Mouse (Mus musculus) midbrain, embryonic 10.5 days (tissue): Measurements from ENCODE around the gene Utp4. TPM values are rescaled to one million over a fixed set of nuclear protein-coding genes. Genes with fewer than 3 reads are reported as not detected.

Experiments
- DNase-seq: peaks from one replicate; pipeline ENCODE4 v3.0.0-alpha.2; 2017; ENCODE audit warnings: low spot score
- H3K27ac ChIP-seq: fragments of 300-500 bp; sonication (generic); replicated peaks from 2 replicates; pipeline ENCODE4 v1.5.1; 2016; ENCODE audit warnings: mild to moderate bottlenecking
- H3K27me3 ChIP-seq: fragments of 300-500 bp; sonication (generic); 2 replicates; pipeline ENCODE4 v1.6.1; 2016; ENCODE audit warnings: low read depth, mild to moderate bottlenecking; ENCODE audit not compliant: poor library complexity, severe bottlenecking
- H3K36me3 ChIP-seq: fragments of 300-500 bp; sonication (generic); 2 replicates; pipeline ENCODE4 v1.6.1; 2016; ENCODE audit warnings: mild to moderate bottlenecking, moderate library complexity
- H3K4me1 ChIP-seq: fragments of 300-500 bp; sonication (generic); 2 replicates; pipeline ENCODE4 v1.6.1; 2016
- H3K4me3 ChIP-seq: fragments of 300-500 bp; sonication (generic); 2 replicates; pipeline ENCODE4 v1.5.1; 2016; ENCODE audit warnings: mild to moderate bottlenecking, moderate library complexity
- H3K9me3 ChIP-seq: fragments of 300-500 bp; sonication (generic); replicated peaks from 2 replicates; pipeline ENCODE4 v1.6.1; 2016; ENCODE audit warnings: mild to moderate bottlenecking
- WGBS: fragments of 180-500 bp; shearing (Covaris S2); methylation state at CpG from one replicate; pipeline ENCODE4 v1.1.7; 2016; 5-methylcytosine and 5-hydroxymethylcytosine counted together
- polyA plus RNA-seq: library from polyadenylated mRNA; unstranded; fragments of >200 nt; fragmentation: Nextera tagmentation; extraction: Ambion mirVana; gene quantifications from 2 replicates; pipeline ENCODE4 v1.2.1, GENCODE M21; 2016

Gene Utp4
- polyA plus RNA-seq, 1 experiment from 2014 or later = 93.7 TPM

DNA sequence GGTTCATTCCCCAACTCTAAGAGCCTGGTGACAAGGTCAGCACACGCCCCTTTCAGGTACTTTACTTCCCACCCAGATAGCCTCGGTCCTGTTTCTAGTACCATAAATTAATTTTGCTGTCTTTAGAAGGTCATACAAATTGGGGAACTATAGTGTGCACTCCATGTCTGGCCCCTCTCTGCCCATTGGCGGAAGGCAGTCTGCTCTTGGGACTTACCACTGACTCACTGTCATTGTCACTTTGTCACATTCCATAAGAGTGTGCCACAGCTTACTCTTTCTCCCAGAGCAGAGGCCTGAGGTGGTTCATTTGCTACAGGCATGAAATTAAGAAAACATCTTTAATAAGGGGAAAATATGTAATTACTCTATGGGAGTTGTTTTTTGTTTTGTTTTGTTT is 64.8 kb downstream of the Utp4 start:
- H3K9me3 ChIP-seq = no peaks in the 10 kb centered on the region
- H3K36me3 ChIP-seq = no peaks in the 10 kb centered on the region
- no peak overlapping the region for H3K4me3 ChIP-seq
- no peak overlapping the region for H3K27ac ChIP-seq
- no peak for DNase-seq
- H3K4me1 ChIP-seq = peaks cover 3% of the 10 kb centered on the region
- WGBS = 92% methylated on average over 3 of the region's 3 CpGs
- H3K27me3 ChIP-seq = no peaks in the 10 kb centered on the region

DNA sequence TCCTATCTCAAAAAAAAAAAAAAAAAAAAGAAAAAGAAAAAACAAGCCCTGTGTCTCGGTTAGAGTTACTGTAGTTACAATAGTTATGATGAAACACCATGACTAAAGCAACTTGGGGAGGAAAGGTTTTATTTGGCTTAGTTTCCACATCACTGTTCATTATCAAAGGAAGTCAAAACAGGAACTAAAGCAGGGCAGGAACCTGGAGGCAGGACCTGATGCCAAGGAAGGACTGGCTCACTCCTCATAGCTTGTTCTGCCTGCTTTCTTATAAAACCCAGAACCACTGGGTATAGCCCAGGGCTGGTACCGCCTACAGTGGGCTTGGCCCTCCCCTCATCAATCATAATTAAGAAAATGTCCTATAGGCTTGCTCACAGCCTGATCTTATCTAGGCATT is 66.2 kb downstream of the Utp4 start:
- 87% methylated on average over 2 of the region's 2 CpGs for WGBS
- no peak overlapping the region for H3K4me3 ChIP-seq
- no peaks in the 10 kb centered on the region for H3K36me3 ChIP-seq
- H3K27ac ChIP-seq = no peak overlapping the region
- no peaks in the 10 kb centered on the region for H3K9me3 ChIP-seq
- no peaks in the 10 kb centered on the region for H3K27me3 ChIP-seq
- peaks cover 9% of the 10 kb centered on the region for H3K4me1 ChIP-seq
- DNase-seq = no peak

DNA sequence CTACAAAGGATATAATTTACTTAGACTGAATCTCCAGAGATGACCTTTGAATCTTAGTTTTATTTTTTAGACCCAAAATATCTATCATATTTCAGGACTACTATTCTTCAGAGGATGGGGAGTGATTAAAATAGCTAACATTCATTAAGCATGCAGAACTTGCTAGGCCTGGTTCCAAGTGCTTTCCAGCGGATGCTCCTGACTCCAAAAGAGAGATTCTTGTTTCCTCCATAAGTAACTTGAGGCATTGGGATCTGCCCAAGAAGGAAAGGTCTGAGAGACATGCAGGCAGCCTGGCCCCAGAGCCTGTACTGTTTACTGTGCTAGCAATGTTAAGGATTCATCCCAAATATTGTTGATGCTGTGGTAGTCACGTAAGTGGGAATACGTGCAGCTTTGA is 68.9 kb downstream of the Utp4 start:
- 97% methylated on average over 3 of the region's 3 CpGs for WGBS
- peaks cover 9% of the 10 kb centered on the region for H3K4me1 ChIP-seq
- H3K36me3 ChIP-seq = no peaks in the 10 kb centered on the region
- no peak overlapping the region for H3K27ac ChIP-seq
- H3K4me3 ChIP-seq = no peak overlapping the region
- no peaks in the 10 kb centered on the region for H3K9me3 ChIP-seq
- no peaks in the 10 kb centered on the region for H3K27me3 ChIP-seq
- no peak for DNase-seq

DNA sequence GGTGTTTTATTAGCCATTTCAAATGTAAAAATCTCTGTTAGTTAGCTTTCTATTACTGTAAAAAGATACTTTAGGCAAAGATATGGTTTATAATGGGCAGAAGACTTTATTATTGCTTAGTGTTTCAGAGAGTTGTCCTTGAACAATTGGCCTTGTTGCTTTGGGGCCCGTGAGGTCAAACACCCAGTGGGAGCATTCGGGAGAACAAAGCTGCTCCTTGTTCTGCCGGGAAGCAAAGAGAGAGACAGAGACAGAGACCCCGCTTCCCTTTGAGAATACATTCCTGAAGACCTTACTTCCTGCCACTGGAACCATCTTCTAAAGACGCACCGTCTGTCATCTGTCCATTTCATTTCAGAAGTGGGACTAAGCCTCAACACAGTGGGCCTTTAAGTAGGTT is 69.9 kb downstream of the Utp4 start:
- H3K4me3 ChIP-seq = no peak overlapping the region
- 34% methylated on average over 6 of the region's 6 CpGs for WGBS
- peaks cover 9% of the 10 kb centered on the region for H3K4me1 ChIP-seq
- no peaks in the 10 kb centered on the region for H3K36me3 ChIP-seq
- H3K9me3 ChIP-seq = no peaks in the 10 kb centered on the region
- H3K27ac ChIP-seq = no peak overlapping the region
- DNase-seq = no peak
- H3K27me3 ChIP-seq = no peaks in the 10 kb centered on the region

DNA sequence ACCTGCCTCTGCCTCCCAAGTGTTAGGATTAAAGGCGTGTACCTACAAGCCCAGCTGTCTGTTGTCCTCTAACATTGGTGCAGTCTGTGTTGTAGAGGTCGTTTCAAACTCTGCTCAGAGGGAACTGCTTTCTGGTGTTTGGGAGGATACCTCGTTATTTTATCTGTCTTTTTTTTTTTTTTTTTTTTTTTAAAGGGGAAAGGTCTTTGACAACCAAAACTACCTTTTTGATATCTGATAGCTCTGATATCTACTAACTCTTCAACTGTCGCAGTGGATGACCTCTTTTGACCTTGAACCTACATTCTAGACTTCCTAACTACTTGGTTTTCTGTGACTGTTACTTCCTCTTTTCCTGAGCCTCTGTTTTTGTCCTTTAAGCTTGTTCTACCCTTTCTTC is 71.1 kb downstream of the Utp4 start:
- no peak overlapping the region for H3K4me3 ChIP-seq
- peaks cover 9% of the 10 kb centered on the region for H3K4me1 ChIP-seq
- H3K27me3 ChIP-seq = no peaks in the 10 kb centered on the region
- 83% methylated on average over 4 of the region's 4 CpGs for WGBS
- H3K9me3 ChIP-seq = no peaks in the 10 kb centered on the region
- DNase-seq = no peak
- no peaks in the 10 kb centered on the region for H3K36me3 ChIP-seq
- H3K27ac ChIP-seq = no peak overlapping the region

DNA sequence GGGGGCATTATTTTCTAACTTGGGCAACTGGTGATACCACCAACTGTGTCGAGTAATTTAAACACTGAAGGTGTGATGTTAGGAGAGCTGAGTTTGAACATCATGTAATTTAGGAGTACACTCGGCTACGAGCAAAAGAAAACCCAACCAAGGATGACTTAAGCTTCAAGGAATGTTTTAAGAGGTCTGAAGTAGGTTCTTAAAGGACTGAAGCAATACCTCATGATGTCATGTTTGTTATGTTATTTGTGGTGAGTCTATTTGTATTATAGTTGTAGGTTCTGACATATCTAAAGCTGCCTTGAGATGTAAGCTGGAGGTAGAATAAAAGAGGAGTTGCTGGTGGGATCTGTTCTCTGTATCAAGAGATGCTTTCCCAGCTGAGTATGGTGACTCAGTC is 76.5 kb downstream of the Utp4 start:
- Histone ChIP-seq H3K4me3 (no peak overlapping the region), H3K9me3 (no peaks in the 10 kb centered on the region), H3K27me3 (no peaks in the 10 kb centered on the region), H3K36me3 (no peaks in the 10 kb centered on the region), H3K4me1 (no peaks in the 10 kb centered on the region), H3K27ac (no peak overlapping the region)
- 90% methylated on average over 3 of the region's 3 CpGs for WGBS
- no peak for DNase-seq

DNA sequence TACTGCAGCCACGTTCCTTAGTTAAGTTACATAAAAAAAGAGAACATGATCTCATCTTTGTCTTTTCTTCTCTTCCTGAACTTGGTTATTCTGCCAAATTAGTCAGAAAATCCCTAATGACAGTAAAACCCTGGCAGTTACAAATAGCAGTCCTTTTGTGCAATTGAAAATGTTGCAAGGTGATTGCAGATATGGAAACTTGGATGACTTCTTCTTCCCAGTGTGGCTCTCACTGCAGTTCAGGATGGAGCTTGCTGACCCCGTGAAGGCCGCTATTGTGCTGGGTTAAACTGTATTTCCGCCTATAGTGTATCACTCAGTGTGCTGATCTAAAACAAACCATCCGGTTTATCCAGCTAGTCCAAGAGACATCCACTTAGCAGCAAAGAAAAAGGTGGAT is 78.5 kb downstream of the Utp4 start:
- Histone ChIP-seq H3K9me3 (no peaks in the 10 kb centered on the region), H3K36me3 (no peaks in the 10 kb centered on the region), H3K4me1 (no peaks in the 10 kb centered on the region), H3K4me3 (no peak overlapping the region), H3K27ac (no peak overlapping the region), H3K27me3 (no peaks in the 10 kb centered on the region)
- no peak for DNase-seq
- WGBS = 91% methylated on average over 5 of the region's 5 CpGs

Other genes with a start within 250 kb of the Utp4 start
- 13.8 and 14.2 TPM in 2 replicates for gene Tango6, start 210.6 kb upstream of the Utp4 start, polyA plus RNA-seq
- gene Has3, start 23.4 kb upstream of the Utp4 start, polyA plus RNA-seq = 0.07 and 0.12 TPM in 2 replicates
- 8.2 and 9.2 TPM in 2 replicates for gene Sntb2, start 42.1 kb downstream of the Utp4 start, polyA plus RNA-seq
- 68.0 and 80.2 TPM in 2 replicates for gene Vps4a, start 137.6 kb downstream of the Utp4 start, polyA plus RNA-seq
- gene Pdf, start 155.0 kb downstream of the Utp4 start, polyA plus RNA-seq = 44.2 and 48.1 TPM in 2 replicates
- gene Cog8, start 163.1 kb downstream of the Utp4 start, polyA plus RNA-seq = 38.2 and 40.8 TPM in 2 replicates
- gene Nip7, start 163.2 kb downstream of the Utp4 start, polyA plus RNA-seq = 113 and 125 TPM in 2 replicates
- not detected in 2 replicates for gene Tmed6, start 172.0 kb downstream of the Utp4 start, polyA plus RNA-seq
- 19.1 and 19.6 TPM in 2 replicates for gene Terf2, start 202.9 kb downstream of the Utp4 start, polyA plus RNA-seq